Mouse (Mus musculus): ENCODE measurements around the gene Nat8f3. TPM values are rescaled to one million over a fixed set of nuclear protein-coding genes. Genes with fewer than 3 reads are reported as not detected.
"Not testable (repeated sequence)": the region's sequence is repeated elsewhere in the genome, so short reads cannot be mapped to it uniquely, and the experiment has no call there.

Nat8f3 gene
- 0.25 and 0.48 TPM in 2 replicates for polyA plus RNA-seq (2015; fragmentation: Nextera tagmentation; extraction: Ambion mirVana)

DNA sequence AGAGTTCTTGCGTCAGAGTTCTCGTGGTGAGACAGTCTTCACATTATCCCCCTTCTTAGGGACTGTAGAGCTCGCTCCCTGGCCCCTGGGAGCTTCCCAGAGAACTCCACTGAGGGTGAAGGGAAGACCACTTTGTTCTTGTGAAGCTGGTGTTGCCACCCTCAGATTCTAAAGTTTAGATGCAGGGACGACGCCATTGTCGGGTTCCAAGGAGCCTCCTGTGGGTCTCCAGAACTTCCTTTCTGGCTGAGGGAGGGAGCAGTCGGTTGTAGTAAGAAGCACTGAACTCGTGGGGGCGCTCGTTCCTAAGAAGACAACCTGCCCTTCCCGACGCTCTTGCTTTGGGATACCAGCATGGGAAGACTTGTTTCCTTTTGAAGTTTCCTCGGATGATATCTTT, at the start of gene Nat8f3:
Gene Nat8f3 (minus strand): TSS at position 223 of the 400 bp plus-strand sequence.
- H3K36me3 ChIP-seq (ENCODE audit: control insufficient read depth, insufficient read depth); H3K4me3 ChIP-seq (replicated peaks; ENCODE audit: low read length); H3K27ac ChIP-seq (ENCODE audit: low read length); H3K9ac ChIP-seq (replicated peaks; ENCODE audit: low read depth, low read length); H3K4me2 ChIP-seq (ENCODE audit: low read length); ATAC-seq; H3K27me3 ChIP-seq (replicated peaks; ENCODE audit: control insufficient read depth, insufficient read depth, low read length); H3K4me1 ChIP-seq (replicated peaks; ENCODE audit: control insufficient read depth, insufficient read depth, low read length); H3K9me3 ChIP-seq (ENCODE audit: control insufficient read depth, low read length): not testable (repeated sequence)
- 72% methylated on average over 13 of the region's 13 CpGs for WGBS

DNA sequence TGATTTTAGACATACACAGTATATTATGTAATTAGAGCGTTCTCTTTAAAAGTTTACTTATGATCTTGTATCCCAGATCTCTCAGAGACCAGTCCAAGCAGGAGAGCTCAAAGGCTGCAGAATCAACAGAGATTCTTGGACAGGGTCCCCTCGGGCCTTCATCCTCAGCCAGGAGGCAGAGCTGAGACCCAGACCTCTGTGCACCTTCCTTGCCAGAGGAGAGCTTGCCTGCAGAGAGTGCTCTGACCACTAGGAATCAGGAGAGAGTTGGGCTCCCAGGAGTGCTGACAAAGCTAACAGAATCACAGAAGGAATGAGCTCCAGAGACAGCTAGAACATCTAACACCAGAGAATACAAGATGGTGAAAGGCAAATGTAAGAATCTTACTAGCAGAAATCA, 47.8 kb upstream of the Nat8f3 start:
- H3K9ac ChIP-seq (replicated peaks; ENCODE audit: low read depth, low read length) = no peak overlapping the region
- H3K9me3 ChIP-seq (ENCODE audit: control insufficient read depth, low read length) = no peaks in the 10 kb centered on the region
- no peaks in the 10 kb centered on the region for H3K27me3 ChIP-seq (replicated peaks; ENCODE audit: control insufficient read depth, insufficient read depth, low read length)
- H3K27ac ChIP-seq (ENCODE audit: low read length) = no peak overlapping the region
- no peaks in the 10 kb centered on the region for H3K36me3 ChIP-seq (ENCODE audit: control insufficient read depth, insufficient read depth)
- ATAC-seq = no peak
- H3K4me2 ChIP-seq (ENCODE audit: low read length) = no peak overlapping the region
- WGBS = 90% methylated on average over 2 of the region's 2 CpGs
- no peak overlapping the region for H3K4me3 ChIP-seq (replicated peaks; ENCODE audit: low read length)
- H3K4me1 ChIP-seq (replicated peaks; ENCODE audit: control insufficient read depth, insufficient read depth, low read length) = no peaks in the 10 kb centered on the region

DNA sequence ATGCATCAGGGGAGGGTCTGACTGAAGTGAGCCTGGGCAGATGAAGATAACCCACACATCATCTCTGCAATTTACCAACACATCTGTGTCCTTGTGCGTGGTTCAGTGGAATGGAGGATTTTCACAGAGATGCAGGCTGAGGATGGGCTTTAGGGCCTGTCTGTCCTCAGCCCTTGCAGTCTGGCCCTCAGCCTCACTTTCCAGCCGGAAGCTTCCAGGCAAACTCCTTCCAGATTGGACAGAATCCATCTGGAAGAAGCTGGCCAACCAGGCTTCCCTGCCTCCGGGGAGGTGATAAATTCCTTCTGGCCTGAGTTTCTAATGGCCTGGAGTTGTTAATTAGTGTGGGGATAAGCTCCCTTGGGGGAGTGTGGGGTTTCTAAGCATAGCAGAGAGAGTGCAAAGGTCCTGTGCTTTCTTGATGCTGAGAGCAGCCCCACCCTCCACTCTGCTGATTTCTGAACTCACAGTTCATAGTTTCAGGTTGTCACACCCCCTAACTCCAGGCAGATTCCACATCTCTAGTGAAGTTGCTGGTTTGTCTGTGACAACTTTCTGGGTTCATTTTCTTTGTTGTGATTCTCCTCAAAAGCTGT, 45.5 kb upstream of the Nat8f3 start:
- H3K4me2 ChIP-seq (ENCODE audit: low read length); H3K27ac ChIP-seq (ENCODE audit: low read length); H3K4me3 ChIP-seq (replicated peaks; ENCODE audit: low read length); ATAC-seq; H3K9ac ChIP-seq (replicated peaks; ENCODE audit: low read depth, low read length); H3K9me3 ChIP-seq (ENCODE audit: control insufficient read depth, low read length); H3K4me1 ChIP-seq (replicated peaks; ENCODE audit: control insufficient read depth, insufficient read depth, low read length); H3K36me3 ChIP-seq (ENCODE audit: control insufficient read depth, insufficient read depth); H3K27me3 ChIP-seq (replicated peaks; ENCODE audit: control insufficient read depth, insufficient read depth, low read length): not testable (repeated sequence)
- WGBS = 56% methylated on average over 3 of the region's 3 CpGs

DNA sequence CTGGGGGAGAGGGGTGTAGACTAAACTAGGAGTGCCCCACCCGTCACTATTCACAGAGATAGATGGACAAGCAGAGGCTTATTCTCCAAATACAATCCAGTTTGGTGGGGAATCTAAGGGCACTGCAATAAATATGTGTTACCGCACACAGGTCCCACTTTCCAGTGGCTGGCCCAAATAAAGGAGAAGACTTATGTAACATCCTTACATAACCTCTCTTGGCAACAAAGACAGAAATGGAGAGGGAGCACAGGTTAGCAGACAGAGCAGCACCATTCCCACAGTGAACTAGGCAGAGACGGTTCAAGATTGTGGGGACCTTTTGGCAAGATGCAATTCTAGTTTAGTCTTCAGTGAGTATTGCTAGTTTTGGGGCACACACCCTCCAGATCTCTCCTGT, 45.0 kb upstream of the Nat8f3 start:
- not testable (repeated sequence) for H3K4me1 ChIP-seq (replicated peaks; ENCODE audit: control insufficient read depth, insufficient read depth, low read length); H3K4me3 ChIP-seq (replicated peaks; ENCODE audit: low read length); H3K9me3 ChIP-seq (ENCODE audit: control insufficient read depth, low read length); H3K36me3 ChIP-seq (ENCODE audit: control insufficient read depth, insufficient read depth); H3K4me2 ChIP-seq (ENCODE audit: low read length); H3K27me3 ChIP-seq (replicated peaks; ENCODE audit: control insufficient read depth, insufficient read depth, low read length); H3K27ac ChIP-seq (ENCODE audit: low read length); ATAC-seq; H3K9ac ChIP-seq (replicated peaks; ENCODE audit: low read depth, low read length)
- WGBS = 96% methylated on average over 2 of the region's 3 CpGs

DNA sequence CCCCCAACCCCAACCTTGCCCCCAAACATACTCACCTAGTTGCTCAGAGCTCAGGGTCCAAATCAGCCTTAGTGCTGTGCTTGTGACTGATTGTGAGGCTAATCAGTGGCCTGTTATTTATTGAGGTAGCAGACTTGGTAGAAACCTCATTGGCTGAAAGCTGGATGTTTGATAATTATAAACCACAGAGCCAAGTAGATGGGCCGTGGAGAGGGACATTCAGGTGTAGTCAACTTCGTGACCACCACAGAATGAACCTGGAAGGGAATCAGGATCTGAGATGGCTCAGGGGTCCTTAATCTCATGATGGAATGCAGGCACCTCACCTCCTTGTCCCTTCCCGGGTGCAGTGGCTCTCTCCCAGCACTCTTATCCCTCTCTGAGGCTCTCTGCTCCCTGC, 44.2 kb upstream of the Nat8f3 start:
- not testable (repeated sequence) for H3K9ac ChIP-seq (replicated peaks; ENCODE audit: low read depth, low read length); H3K4me2 ChIP-seq (ENCODE audit: low read length); H3K4me1 ChIP-seq (replicated peaks; ENCODE audit: control insufficient read depth, insufficient read depth, low read length); H3K36me3 ChIP-seq (ENCODE audit: control insufficient read depth, insufficient read depth); H3K9me3 ChIP-seq (ENCODE audit: control insufficient read depth, low read length); H3K27me3 ChIP-seq (replicated peaks; ENCODE audit: control insufficient read depth, insufficient read depth, low read length); H3K27ac ChIP-seq (ENCODE audit: low read length); ATAC-seq; H3K4me3 ChIP-seq (replicated peaks; ENCODE audit: low read length)
- WGBS = 70% methylated on average over 2 of the region's 3 CpGs

DNA sequence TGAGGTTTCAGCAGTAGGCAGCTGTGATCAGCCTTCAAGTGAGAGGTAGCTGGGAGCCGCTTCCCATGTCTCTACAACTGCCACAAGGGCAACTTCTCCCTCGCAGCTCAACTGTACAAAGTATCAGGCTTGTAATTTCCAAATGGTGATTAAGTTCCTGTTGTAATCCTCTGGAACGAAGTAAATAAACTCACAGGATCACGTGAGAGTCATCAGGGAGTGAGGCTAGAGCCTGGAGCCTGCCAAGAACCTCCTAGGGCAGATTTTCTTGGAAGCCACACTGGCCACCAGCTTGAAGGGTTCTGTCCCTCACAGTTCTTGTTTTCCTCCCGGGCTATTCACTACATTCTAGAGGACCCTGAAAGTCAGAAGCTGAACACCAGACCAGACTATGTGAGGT, 37.6 kb upstream of the Nat8f3 start:
- H3K4me2 ChIP-seq (ENCODE audit: low read length); H3K4me3 ChIP-seq (replicated peaks; ENCODE audit: low read length); H3K36me3 ChIP-seq (ENCODE audit: control insufficient read depth, insufficient read depth); H3K9me3 ChIP-seq (ENCODE audit: control insufficient read depth, low read length); H3K27me3 ChIP-seq (replicated peaks; ENCODE audit: control insufficient read depth, insufficient read depth, low read length); H3K9ac ChIP-seq (replicated peaks; ENCODE audit: low read depth, low read length); ATAC-seq; H3K4me1 ChIP-seq (replicated peaks; ENCODE audit: control insufficient read depth, insufficient read depth, low read length); H3K27ac ChIP-seq (ENCODE audit: low read length): not testable (repeated sequence)
- 71% methylated on average over 5 of the region's 5 CpGs for WGBS

DNA sequence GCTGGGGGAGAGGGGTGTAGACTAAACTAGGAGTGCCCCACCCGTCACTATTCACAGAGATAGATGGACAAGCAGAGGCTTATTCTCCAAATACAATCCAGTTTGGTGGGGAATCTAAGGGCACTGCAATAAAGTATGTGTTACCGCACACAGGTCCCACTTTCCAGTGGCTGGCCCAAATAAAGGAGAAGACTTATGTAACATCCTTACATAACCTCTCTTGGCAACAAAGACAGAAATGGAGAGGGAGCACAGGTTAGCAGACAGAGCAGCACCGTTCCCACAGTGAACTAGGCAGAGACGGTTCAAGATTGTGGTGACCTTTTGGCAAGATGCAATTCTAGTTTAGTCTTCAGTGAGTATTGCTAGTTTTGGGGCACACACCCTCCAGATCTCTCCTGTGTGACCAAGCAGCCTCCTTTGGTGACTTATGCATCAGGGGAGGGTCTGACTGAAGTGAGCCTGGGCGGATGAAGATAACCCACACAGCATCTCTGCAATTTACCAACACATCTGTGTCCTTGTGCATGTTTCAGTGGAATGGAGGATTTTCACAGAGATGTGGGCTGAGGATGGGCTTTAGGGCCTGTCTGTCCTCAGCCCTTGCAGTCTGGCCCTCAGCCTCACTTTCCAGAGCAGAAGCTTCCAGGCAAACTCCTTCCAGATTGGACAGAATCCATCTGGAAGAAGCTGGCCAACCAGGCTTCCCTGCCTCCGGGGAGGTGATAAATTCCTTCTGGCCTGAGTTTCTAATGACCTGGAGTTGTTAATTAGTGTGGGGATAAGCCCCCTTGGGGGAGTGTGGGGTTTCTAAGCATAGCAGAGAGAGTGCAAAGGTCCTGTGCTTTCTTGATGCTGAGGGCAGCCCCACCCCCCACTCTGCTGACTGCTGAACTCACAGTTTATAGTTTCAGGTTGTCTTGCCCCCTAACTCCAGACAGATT, 2.2 kb downstream of the Nat8f3 start:
- H3K4me3 ChIP-seq (replicated peaks; ENCODE audit: low read length); ATAC-seq; H3K9me3 ChIP-seq (ENCODE audit: control insufficient read depth, low read length); H3K9ac ChIP-seq (replicated peaks; ENCODE audit: low read depth, low read length); H3K27me3 ChIP-seq (replicated peaks; ENCODE audit: control insufficient read depth, insufficient read depth, low read length); H3K4me2 ChIP-seq (ENCODE audit: low read length); H3K36me3 ChIP-seq (ENCODE audit: control insufficient read depth, insufficient read depth); H3K4me1 ChIP-seq (replicated peaks; ENCODE audit: control insufficient read depth, insufficient read depth, low read length); H3K27ac ChIP-seq (ENCODE audit: low read length): not testable (repeated sequence)
- 79% methylated on average over 5 of the region's 6 CpGs for WGBS

DNA sequence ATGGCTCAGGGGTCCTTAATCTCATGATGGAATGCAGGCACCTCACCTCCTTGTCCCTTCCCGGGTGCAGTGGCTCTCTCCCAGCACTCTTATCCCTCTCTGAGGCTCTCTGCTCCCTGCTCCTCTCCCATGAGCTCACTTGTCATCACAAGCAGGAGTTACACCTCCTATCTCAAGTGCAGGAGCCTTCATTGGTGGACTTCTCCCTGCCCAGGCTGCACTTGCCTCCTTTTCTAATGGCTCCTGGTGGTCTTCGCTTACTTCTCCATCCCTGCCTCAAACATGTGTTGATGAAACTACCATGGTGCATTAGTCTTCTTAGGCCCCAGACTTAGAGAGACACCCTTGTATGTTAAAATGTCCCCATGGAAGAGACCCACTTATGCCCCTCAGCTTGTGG, 2.9 kb downstream of the Nat8f3 start:
- not testable (repeated sequence) for H3K9me3 ChIP-seq (ENCODE audit: control insufficient read depth, low read length); H3K4me3 ChIP-seq (replicated peaks; ENCODE audit: low read length); H3K36me3 ChIP-seq (ENCODE audit: control insufficient read depth, insufficient read depth); H3K27me3 ChIP-seq (replicated peaks; ENCODE audit: control insufficient read depth, insufficient read depth, low read length); H3K9ac ChIP-seq (replicated peaks; ENCODE audit: low read depth, low read length); H3K4me2 ChIP-seq (ENCODE audit: low read length); H3K4me1 ChIP-seq (replicated peaks; ENCODE audit: control insufficient read depth, insufficient read depth, low read length); ATAC-seq; H3K27ac ChIP-seq (ENCODE audit: low read length)
- WGBS = 100% methylated on average over 1 of the region's 2 CpGs

DNA sequence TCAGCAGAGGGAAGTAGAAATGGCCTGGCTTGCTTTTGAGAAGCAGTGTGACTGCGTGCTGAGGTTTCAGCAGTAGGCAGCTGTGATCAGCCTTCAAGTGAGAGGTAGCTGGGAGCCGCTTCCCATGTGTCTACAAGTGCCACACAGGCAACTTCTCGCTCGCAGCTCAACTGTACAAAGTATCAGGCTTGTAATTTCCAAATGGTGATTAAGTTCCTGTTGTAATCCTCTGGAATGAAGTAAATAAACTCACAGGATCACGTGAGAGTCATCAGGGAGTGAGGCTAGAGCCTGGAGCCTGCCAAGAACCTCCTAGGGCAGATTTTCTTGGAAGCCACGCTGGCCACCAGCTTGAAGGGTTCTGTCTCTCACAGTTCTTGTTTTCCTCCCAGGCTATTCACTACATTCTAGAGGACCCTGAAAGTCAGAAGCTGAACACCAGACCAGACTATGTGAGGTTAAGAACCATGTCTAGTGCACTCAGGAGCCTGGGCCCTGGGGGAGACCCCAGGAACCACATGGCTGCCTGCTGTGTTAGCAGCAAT, 9.8 kb downstream of the Nat8f3 start:
- not testable (repeated sequence) for H3K4me1 ChIP-seq (replicated peaks; ENCODE audit: control insufficient read depth, insufficient read depth, low read length); ATAC-seq; H3K36me3 ChIP-seq (ENCODE audit: control insufficient read depth, insufficient read depth); H3K9ac ChIP-seq (replicated peaks; ENCODE audit: low read depth, low read length); H3K4me3 ChIP-seq (replicated peaks; ENCODE audit: low read length); H3K27me3 ChIP-seq (replicated peaks; ENCODE audit: control insufficient read depth, insufficient read depth, low read length); H3K4me2 ChIP-seq (ENCODE audit: low read length); H3K9me3 ChIP-seq (ENCODE audit: control insufficient read depth, low read length); H3K27ac ChIP-seq (ENCODE audit: low read length)
- 55% methylated on average over 2 of the region's 6 CpGs for WGBS

Data from forebrain, embryonic 16.5 days (tissue).